Mouse (Mus musculus) bone marrow macrophage, adult 2 months (primary cell): ENCODE results near the gene Apoc2.

ENCODE experiments used
- CTCF ChIP-seq: IDR thresholded peaks from 2 replicates; pipeline ENCODE4 v1.5.1; 2012; ENCODE audit warnings: low read depth, mild to moderate bottlenecking, low read length, moderate library complexity
- POLR2A ChIP-seq: IDR thresholded peaks from 2 replicates; pipeline ENCODE4 v1.6.1; 2012; ENCODE audit warnings: mild to moderate bottlenecking, low read depth, low read length, borderline replicate concordance

DNA sequence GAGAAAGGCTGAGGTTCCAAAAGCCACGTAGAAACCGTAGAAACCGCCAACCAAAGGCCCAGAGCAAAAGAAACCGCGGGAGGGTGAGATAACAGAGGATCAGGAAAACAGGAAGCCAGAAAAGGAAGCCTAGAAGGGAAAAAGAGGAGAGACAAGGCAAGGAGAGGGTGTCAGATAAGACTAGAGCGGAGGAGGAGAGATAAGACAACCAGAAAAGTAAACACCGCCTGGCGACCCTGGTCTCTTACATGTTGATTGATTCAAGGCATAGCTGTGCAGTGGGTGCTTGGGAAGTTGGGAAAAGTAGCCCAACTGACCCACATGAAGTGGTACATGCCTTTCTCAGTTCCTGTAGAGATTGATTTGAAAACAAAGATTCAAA is 17.5 kb upstream of the Apoc2 start:
- TF ChIP-seq CTCF (no peak), POLR2A (no peak)
